Mouse (Mus musculus) kidney, postnatal 36 days (tissue): ENCODE data around the gene Zfp36l2.
"Not testable (repeated sequence)": the region's sequence is repeated elsewhere in the genome, so short reads cannot be mapped to it uniquely, and the experiment has no call there.

Experiments
- DNase-seq, 2 experiments: peaks; one replicate each; pipeline ENCODE4 v3.0.0; 2021 to 2022; ENCODE audit warnings: mixed read lengths in 2 of 2

Zfp36l2 gene

GRCm38 (mm10) chr17:84187727-84188373 lies at the start of gene Zfp36l2:
TSS of gene Zfp36l2 (minus strand) at chr17:84187947.
- DNase-seq, result peak; percentile 97 to 98

GRCm38 (mm10) chr17:84236781-84237557 lies 49.2 kb upstream of the Zfp36l2 start:
- peak in 1 of 2 experiments; percentile 31 for DNase-seq

- no peak for DNase-seq
Observed at GRCm38 (mm10) chr17:84235399-84235928, 47.7 kb upstream of the Zfp36l2 start.

- not testable (repeated sequence) for DNase-seq
Observed at GRCm38 (mm10) chr17:84234785-84235184, 47.0 kb upstream of the Zfp36l2 start.

- no peak for DNase-seq
Observed at GRCm38 (mm10) chr17:84233758-84234157, 46.0 kb upstream of the Zfp36l2 start.

GRCm38 (mm10) chr17:84231361-84231760 lies 43.6 kb upstream of the Zfp36l2 start:
- DNase-seq, result no peak

- peak in 1 of 2 experiments; percentile 44 for DNase-seq
Observed at GRCm38 (mm10) chr17:84228223-84228622, 40.5 kb upstream of the Zfp36l2 start.

- no peak for DNase-seq
Observed at GRCm38 (mm10) chr17:84226681-84227080, 38.9 kb upstream of the Zfp36l2 start.

GRCm38 (mm10) chr17:84226231-84226630 lies 38.5 kb upstream of the Zfp36l2 start:
- no peak for DNase-seq

GRCm38 (mm10) chr17:84224217-84224887 lies 36.6 kb upstream of the Zfp36l2 start:
- DNase-seq, result peak; percentile 35 to 43

- DNase-seq, result not testable (repeated sequence)
Observed at GRCm38 (mm10) chr17:84218841-84219240, 31.1 kb upstream of the Zfp36l2 start.

- DNase-seq, result no peak
Observed at GRCm38 (mm10) chr17:84217696-84218095, 29.9 kb upstream of the Zfp36l2 start.

GRCm38 (mm10) chr17:84215264-84215960 lies 27.7 kb upstream of the Zfp36l2 start:
- no peak for DNase-seq

GRCm38 (mm10) chr17:84213464-84213863 lies 25.7 kb upstream of the Zfp36l2 start:
- DNase-seq, result no peak

- no peak for DNase-seq
Observed at GRCm38 (mm10) chr17:84207611-84208010, 19.9 kb upstream of the Zfp36l2 start.

GRCm38 (mm10) chr17:84206239-84206638 lies 18.5 kb upstream of the Zfp36l2 start:
- DNase-seq, result no peak

GRCm38 (mm10) chr17:84204962-84205361 lies 17.2 kb upstream of the Zfp36l2 start:
- DNase-seq, result no peak

GRCm38 (mm10) chr17:84203340-84203739 lies 15.6 kb upstream of the Zfp36l2 start:
- peak in 1 of 2 experiments; percentile 17 for DNase-seq

GRCm38 (mm10) chr17:84201183-84201582 lies 13.4 kb upstream of the Zfp36l2 start:
- no peak for DNase-seq

GRCm38 (mm10) chr17:84197912-84198344 lies 10.2 kb upstream of the Zfp36l2 start:
- peak; percentile 43 to 62 for DNase-seq

- DNase-seq, result no peak
Observed at GRCm38 (mm10) chr17:84196329-84196728, 8.6 kb upstream of the Zfp36l2 start.

GRCm38 (mm10) chr17:84195835-84196234 lies 8.1 kb upstream of the Zfp36l2 start:
- DNase-seq, result no peak

GRCm38 (mm10) chr17:84195003-84195395 lies 7.3 kb upstream of the Zfp36l2 start:
- DNase-seq, result no peak
